Mouse (Mus musculus): ENCODE data around the gene Fdps.

Fdps gene

DNA sequence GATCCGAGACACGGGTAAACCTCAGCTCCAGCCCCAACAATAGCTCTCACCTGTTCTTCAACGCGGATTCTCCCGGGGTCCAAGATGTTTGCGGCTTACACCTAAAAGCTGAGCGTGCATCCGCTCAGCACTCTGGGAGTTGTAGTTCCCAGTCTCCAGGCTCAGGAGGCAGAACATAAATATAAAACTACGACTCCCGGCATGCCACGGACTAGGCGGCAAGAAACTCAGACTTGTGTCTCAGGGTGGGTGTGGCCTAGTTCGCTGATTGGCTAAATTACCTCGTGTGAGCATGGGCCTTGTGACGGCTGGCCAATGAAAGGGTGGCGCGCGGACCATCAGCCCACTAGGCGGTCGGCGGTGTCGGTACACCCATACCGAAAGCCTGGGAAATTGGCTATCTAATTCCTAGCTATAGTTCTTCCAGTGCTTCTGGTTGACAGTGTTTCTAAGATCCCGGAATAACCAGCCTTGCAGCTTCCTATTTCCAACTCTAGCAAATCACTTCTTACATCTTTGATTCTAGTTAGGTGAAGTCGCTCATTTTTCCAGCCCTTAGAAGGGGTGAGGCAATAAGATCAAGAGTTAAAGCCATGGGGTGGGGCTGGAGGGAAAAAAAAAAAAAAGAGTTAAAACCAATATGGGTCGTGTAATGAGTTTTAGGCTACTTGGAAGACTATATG lies at the start of gene Fdps:
Gene Fdps (minus strand): TSS at position 148 of the 683 bp plus-strand sequence.
- DNase-seq (ENCODE audit: low spot score) = peak; percentile 99

DNA sequence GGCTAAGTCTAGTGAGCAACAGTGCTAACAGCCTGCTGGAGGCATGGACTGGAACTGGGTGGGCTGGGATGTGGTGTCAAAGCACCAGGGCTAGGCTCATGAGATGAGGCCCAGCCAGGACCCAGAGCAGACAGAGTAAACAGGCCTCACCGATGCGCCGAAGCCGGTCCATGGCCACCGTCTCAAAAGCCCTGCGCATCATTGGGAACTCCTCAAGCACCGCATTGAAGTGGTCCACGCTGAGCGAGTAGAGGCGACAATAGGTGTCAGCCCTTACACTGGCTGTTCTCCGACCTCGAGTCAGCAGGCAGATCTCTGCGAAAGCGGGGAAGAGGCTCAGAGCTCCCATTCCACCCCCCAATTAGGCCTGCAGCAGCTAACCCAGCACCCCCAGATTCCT lies 46.8 kb upstream of the Fdps start:
- no peak for DNase-seq (ENCODE audit: low spot score)

DNA sequence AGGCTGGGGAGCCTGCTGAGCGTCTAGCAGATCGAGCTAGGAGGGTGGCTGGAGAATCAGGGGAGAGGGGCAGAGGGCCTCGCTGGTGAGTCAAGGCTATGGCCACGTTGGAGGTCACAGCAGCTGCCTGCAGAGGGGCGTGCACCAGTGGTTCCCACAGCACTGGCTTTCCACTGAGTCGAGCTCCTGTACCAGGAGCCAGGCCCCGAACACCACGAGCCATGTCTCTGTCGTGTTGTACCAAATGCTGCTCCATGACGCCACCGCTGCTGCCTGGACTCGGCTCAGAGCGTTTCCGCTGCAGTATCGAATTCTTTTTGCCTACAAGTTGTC lies 46.2 kb upstream of the Fdps start:
- DNase-seq (ENCODE audit: low spot score) = no peak

DNA sequence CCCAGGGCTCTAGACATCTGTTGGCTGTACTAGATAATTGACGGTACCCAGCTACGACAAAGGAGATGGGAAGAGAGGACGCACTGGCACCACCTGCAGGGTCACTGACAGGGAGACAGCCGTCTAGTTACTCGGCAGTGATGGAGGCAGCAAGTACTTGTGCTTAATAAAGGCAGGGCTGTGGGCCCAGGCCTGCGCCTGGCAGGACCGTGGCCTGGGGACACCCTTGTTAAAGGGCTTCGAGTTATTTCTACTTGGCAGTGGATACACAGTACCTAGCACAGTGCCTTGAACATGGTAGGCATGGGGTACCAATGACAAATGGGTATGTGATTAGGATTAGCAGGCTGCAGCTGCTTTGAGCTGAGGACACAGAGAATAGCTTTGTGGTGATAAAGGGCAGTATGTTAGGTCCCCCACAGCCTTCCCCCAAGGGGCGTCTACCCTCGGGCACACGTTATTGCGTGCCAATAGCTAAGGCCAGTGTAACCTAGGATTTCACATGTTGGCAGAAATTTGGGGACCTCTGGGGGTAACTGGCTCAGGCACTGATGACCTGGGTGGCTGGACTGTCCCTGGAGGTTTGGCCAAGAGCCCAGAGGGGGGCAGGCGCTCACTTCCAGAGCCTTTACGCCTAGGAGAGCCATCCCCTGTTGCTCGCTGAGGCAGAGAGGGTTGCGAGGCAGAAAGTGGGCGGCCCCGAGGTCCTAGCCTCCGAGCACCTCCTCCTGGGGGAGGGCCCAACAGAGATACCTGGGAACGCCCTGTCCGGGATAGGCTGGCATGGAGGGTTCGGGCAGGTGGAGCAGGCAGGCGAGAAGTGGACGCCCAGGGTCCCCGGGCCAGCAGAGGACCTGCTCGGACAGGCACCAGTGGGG lies 45.6 kb upstream of the Fdps start:
- no peak for DNase-seq (ENCODE audit: low spot score)

DNA sequence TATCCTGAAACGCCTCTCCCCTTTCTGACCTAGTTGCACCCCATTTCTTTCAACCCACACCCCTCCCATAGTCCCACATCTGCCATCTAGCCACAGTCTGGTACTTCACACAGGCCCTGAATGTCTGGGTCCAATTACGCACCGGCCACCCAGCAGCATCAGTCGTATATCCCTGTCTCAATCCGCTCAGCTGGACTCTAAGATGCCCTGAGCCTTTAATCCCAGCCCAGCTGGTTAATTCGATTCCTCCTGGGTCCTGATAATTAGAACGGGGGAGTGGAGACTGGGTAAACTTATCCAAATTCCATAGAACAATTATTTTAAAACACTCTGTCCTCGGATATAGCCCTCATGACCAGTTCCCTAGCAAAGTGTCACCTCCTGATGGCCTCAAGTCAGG lies 43.8 kb upstream of the Fdps start:
- DNase-seq (ENCODE audit: low spot score) = no peak

DNA sequence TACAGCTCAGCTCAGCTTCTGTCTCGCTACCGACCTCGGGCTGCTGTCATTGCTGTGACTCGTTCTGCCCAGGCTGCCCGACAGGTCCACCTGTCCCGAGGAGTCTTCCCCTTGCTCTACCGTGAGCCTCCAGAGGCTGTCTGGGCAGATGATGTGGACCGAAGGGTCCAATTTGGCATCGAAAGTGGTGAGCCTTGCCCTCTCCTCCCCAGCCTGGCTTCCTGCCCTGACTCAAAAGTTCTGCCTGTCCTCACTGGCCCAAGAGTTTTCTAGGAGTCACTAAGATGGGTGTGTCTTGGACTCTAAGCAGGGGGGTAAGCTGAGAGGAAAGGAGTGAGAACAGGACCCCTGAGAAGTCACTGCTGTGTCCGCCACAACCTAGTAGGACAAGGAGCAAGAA lies 43.1 kb upstream of the Fdps start:
- no peak for DNase-seq (ENCODE audit: low spot score)

DNA sequence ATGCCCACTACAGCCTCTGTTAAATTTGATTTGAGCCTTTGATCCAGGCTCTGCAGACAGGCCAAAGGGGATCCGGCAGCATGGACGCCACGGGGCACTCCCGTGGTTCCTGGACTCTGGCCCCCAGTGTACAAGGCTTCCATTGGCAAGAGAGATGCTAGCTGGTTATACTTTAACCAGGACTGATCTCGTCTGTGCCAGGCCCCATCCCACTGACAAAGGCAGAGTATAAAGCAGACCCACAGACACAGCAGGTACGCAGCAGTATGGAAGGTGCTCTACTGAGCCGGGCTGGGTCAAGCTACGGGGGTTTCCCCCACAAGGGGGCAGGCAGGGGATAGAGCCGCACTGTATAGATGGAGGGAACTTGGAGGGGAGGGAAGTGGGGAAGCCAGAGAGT lies 34.6 kb upstream of the Fdps start:
- no peak for DNase-seq (ENCODE audit: low spot score)

DNA sequence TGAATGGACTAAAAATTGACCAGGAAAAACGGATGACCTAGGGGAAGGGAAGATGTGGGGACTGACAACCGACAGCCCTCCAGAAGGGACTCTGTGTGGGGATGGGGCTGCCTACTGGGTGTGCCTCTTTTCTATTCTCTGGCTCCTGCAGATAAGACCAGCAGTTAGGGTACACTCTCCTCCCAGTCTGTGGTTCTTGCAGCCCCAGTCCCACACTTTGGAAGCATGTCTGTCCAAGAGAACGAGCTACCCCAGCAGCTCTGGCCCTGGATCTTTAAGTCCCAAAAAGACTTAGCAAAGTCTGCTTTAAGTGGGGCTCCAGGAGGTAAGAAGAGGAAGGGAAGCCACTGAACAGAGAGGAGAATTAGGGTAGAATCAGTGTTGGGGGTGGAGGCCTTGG lies 34.2 kb upstream of the Fdps start, which contains the start of gene Pklr:
Gene Pklr (plus strand): TSS at position 185 of the 400 bp plus-strand sequence.
- DNase-seq (ENCODE audit: low spot score) = no peak

DNA sequence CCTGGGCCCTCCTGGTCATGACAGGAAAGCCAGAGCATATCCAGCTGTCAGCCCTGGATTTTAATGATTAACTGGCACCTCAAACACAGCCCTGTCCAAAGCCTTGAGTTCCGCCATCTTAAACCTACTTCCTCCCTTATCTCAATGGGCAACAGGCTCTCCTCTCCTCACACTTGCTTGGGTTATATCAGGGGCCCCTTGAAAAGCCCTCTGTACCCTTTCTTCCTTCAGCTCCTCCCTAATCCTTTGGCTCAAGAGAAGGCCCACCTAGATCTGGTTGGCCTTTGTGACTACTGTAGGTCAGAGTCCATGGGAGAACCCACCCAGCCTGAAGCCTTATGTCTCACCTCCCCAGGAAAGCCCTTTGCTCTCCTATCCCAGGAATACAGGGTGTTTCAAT lies 32.0 kb upstream of the Fdps start:
- no peak for DNase-seq (ENCODE audit: low spot score)

DNA sequence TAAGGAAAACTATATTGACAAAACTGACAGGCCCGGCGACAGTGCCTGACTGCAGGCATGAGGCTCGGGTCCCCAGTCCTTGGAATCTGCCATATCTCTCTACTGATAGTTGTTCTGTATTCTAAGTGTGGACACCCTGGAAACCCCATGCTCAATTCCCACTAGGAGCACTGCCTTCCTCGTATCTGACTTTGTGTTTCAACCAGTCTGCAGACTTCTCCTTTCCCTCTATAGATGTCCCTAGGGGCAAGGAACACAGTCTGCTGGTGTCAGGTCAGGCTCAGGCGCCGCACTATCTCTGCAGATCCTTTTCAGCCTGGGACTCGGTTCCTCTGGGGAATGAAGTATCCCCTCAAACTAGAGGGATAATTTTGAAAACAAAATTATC lies 31.3 kb upstream of the Fdps start:
- no peak for DNase-seq (ENCODE audit: low spot score)

DNA sequence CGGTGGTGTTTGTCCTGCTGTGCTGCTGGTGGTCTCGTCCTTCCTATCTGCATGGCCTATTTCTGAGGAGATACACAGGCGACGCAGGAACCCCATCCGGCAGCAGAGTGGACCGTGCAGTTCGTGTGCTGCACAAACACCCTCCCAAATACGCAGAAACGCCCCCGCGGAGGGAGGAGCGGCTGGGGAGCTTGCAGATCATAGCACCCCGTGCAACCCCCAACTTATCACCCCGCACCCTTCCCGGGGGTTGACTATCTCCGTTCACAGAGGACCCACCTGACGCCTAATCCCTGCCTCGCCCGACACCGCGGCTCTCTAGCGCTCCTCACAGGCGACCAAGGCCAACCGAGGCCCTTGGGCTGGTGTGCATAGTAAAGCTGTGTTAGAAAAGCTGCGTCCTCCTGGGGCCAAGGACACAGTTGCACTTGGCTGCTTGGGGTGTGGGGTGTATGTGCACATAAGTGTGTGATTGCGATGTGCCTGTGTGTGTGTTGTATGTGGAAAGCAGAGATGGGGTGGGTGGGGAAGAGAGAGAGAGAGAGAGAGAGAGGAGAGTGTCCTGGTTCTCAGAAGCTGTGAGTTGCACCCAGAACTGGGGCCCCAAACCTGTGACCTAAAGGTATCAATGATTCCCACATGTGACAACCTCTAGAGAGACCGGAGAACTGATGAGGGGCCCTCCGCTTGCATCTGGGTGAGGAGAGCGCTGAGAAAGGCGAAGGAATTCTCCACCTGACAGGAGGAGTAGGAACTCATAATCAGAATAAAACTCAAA lies 30.7 kb upstream of the Fdps start:
- peak; percentile 49 for DNase-seq (ENCODE audit: low spot score)

DNA sequence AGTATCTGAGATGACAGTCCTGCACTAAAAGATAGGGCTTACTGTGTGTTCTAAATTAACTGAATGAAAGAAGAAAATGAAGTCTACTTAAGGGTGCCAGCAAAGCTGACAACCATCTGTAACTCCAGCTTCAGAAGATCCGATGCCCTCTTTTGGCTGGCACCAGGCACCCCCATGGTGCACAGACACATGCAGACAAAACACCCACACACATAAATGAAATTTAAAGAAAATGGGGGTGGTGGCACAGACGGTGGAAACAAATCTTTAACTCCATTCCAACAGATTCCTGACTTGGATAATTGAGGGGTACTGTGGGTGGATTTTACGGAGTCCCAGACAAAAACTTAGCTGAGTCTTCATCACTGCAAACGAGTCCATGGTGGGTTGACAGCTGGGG lies 30.1 kb upstream of the Fdps start:
- DNase-seq (ENCODE audit: low spot score) = peak; percentile 56

DNA sequence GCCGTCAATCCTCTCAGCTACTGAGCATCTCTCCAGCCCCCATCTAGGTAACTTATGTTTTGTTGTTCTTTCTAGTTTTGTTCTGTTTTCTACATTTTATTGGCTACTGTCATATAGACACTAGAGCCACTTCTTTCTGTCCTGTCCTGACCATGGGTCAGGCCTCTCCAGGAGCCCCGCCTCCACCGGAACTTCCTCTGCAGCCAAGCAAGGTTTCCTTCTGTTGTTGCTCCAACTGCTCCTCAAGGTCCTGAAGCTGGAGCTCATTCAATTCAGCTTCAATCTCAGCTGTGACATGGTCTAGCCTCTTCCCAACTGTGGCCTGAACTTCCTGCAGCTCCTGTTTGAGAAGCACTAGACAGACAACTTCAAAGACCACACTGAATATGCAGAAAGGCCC lies 28.1 kb upstream of the Fdps start:
- DNase-seq (ENCODE audit: low spot score) = no peak

DNA sequence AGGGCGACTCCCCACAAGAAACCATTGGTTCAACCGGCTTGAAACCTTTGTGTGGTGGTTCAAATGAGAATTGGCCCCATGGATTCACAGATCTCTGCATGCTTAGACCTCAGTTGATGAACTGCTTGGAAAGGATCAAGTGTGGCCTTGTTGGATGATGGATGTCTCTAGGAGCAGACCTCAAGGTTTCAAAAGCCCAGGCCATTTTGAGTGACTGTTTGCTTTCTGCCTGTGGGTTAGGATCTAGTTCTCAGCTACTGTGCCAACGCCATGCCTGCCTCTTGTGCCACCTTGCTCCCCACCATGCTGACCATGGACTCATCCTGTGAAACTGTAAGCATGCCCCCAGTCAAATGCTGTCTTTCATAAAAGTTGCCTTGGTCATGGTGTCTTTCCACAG lies 24.2 kb upstream of the Fdps start:
- DNase-seq (ENCODE audit: low spot score) = no peak

DNA sequence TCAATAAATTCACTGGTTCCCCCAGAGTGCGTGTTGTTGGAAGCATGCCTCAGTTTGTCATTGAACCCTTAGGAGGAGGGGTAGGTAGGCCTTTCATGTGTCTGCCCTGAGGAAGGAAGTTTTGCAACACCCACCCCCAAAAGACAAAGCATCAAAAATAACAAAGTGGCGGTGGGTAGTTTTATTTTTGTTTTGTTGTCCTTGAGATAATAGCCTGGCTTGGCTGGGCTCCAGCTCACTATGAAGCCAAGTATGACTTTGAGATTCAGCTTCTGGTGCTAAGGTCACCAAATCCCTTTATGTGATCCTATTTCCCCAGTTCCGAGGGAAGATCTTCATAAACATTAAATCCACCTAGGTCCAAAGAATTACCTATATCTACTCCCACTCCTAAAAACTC lies 22.5 kb upstream of the Fdps start:
- DNase-seq (ENCODE audit: low spot score) = no peak

DNA sequence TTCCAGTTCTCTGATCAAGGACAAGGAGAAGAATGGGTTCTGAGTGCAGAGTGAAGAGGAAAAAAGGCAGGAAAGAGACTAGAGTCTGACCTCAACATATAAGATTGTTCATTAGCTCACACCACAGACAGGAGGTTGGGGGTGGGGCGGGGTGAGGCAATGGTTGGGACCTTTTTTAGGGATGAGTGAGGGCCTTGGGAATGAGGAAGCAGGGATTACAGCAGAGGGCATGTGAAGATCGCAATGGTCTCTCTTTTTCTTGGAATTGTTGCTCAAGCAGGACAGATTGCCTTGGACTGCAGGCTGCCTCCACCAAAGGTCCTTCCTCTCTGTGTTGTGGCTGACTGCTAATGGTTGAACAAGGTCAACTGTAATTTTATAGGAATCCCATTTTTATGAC lies 21.6 kb upstream of the Fdps start:
- no peak for DNase-seq (ENCODE audit: low spot score)

DNA sequence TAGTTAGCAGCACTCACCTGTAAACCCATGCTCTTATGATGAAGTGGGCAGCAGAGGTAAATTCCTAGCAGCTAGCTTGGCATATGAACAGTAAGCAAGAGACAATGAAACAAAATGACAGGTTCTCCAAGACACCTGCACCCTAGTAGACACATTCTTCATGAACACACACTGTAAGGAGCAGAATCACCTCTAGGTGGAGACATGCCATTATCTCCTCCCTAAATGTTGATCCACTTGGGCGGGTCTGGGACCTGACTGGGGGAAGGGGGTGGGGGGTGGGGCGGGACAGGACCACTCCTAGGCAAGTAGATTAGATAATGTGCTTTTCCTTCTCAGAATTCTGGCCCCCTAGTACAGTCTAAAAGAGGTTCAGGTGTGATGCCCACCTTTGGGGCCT lies 13.8 kb upstream of the Fdps start:
- no peak for DNase-seq (ENCODE audit: low spot score)

DNA sequence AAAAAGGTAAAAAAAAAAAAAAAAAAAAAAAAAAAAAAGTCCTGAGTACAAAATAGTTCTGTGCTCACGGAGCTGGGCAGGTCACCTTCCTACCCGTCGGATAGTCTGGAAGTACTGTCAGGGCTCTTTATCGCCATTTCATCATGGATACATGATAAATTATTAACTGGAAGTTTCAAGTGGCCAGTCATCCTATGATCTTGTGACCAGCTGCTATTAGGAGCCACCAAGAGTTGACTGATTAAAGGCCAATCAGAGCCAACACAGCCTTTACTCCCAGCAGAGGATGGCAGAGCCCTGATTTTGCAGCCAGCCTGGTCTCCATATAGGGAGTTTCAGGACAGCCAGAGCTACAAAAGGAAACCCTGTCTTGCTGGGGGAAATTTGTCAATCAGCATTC lies 11.3 kb upstream of the Fdps start:
- no peak for DNase-seq (ENCODE audit: low spot score)

DNA sequence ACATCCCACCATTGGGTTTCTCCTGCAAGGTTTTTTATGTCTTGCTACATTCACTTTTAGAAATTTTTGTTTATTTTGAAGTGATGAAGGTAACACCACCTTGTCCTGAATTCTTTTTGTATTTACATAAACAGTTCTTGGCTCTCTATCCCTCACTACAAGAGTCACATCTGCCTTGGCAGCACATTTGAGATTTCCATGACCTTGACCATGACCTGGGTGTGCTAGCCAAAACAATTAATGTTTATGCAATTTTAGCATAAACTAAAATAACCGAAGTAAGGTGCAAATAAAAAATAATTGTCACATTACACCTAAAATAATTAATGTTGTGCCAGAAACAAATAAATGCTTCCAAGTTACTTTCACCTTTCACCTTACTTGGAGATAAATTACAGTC lies 6.4 kb upstream of the Fdps start:
- no peak for DNase-seq (ENCODE audit: low spot score)

DNA sequence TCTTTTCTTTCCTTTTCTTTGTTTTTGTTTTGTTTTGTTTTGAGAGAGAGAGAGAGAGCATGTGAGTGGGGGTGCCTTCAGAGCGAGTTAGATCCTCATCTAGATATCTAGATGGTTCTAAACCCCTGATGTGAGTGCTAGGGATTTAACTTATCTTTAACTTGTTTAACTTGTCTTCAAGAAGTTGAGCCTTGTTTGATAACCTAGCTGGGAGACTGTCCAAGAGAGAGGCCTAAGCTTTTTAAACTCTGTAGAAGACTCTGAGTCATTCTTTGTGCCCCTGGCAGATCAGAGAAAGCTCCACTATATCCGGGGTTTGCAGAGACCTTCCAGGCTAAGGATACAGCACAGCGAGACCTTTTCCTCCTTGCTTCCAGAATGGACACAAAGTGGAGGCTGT lies 5.8 kb upstream of the Fdps start:
- no peak for DNase-seq (ENCODE audit: low spot score)

DNA sequence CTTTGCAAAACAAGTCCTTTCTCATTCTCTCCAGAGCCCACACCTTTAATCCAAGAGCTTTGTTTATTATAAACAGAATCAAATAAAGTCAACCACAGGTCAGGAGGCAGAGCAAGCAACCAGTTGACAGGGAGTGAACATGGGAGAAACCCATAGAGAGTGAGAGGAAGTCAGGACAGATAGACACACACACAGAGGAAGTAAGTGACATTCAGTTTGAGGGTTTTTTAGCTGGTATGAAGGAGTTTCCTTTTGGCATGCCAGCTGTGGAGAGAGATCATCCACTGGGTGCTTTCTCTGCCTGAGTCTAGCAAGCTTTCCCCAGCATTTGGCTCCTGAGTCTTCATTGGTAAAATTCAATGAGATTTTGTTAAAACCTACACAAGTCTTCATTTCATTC lies 5.1 kb upstream of the Fdps start:
- DNase-seq (ENCODE audit: low spot score) = no peak

DNA sequence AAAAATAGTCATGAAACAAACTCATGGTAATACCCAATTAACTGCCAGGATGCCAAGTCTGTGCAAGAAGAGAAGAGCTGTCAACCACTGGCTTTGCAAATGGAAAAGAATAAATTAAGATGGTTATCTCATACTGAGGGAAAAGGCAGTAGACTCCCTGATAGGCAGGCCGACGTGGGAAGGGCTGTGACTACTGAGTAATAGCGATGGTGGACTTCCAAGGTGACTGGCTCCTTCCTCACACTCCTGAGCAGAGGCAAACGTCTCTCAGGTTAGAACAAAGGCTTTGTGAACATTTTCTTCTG lies 1.5 kb upstream of the Fdps start:
- DNase-seq (ENCODE audit: low spot score) = no peak
